Mouse (Mus musculus): ENCODE data around the gene Akr1c14. TPM values are rescaled to one million over a fixed set of nuclear protein-coding genes. Genes with fewer than 3 reads are reported as not detected.

Gene Akr1c14
- total and polyA plus RNA-seq, 2 experiments from 2014 or later: 0.66 to 1.1 TPM

DNA sequence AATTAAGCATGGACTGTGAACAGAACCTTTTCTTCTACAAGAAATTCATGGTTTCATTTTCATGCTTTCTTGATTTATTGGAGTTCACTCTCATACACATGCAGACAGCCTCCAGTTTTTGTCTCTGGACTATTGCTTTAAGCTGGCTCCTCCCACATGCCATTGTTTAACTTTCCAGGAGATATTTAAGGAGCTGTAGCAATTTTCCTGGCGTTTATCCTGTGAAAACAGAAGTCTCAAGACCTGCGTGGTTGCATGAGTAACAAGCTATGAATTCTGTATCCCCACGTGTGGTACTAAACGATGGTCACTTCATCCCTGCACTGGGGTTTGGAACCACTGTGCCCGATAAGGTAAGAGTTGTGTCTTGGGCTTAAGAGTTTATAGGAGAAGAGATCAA, 10.6 kb downstream of the Akr1c14 start:
- no peaks in the 10 kb centered on the region for H3K9me3 ChIP-seq (ENCODE audit: low read length)
- H3K36me3 ChIP-seq (ENCODE audit: insufficient read depth, low read length): no peaks in the 10 kb centered on the region
- H3K27me3 ChIP-seq (ENCODE audit: insufficient read depth, low read length): no peaks in the 10 kb centered on the region
- no peak overlapping the region for H3K9ac ChIP-seq (replicated peaks; ENCODE audit: low read length, poor library complexity, severe bottlenecking)
- H3K4me3 ChIP-seq (ENCODE audit: low read depth, low read length): no peak overlapping the region
- DNase-seq (ENCODE audit: low spot score) (no peak), ATAC-seq (ENCODE audit: low FRiP score) (no peak)
- H3K27ac ChIP-seq (ENCODE audit: low read depth, low read length): no peak overlapping the region
- H3K4me2 ChIP-seq (ENCODE audit: low read depth, low read length, poor library complexity, severe bottlenecking): no peak overlapping the region
- 61% methylated on average over 5 of the region's 5 CpGs for WGBS
- TF ChIP-seq CTCF (IDR thresholded peaks at IDR 0.05): no peak
- H3K4me1 ChIP-seq (ENCODE audit: insufficient read depth, low read length): no peaks in the 10 kb centered on the region

DNA sequence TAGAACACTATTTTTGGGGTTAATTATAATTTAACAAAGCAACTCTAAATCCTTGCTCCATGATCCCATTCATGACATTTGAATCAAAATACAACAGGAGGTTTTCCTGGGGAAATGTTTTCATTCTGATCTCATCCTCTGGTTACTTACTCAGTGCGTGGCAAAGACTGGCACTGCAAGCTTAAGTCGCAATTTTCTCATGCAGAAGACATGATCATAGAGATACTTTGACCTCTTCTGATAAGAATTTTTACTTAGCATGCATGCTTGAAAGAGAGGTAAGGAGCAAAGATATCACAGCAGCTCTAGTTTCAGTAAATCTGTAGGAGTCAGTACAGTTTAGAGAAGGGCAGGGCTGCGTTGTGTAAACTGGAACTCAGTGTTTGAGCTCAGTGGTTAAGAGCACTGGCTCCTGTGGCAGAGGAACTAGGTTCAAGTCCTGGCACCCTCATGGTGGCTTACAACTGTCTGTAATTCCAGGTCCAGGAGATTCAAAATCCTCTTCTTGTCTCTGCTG, 11.5 kb downstream of the Akr1c14 start:
- Histone ChIP-seq H3K9me3 (ENCODE audit: low read length) (no peaks in the 10 kb centered on the region), H3K4me2 (ENCODE audit: low read depth, low read length, poor library complexity, severe bottlenecking) (no peak overlapping the region), H3K36me3 (ENCODE audit: insufficient read depth, low read length) (no peaks in the 10 kb centered on the region), H3K27me3 (ENCODE audit: insufficient read depth, low read length) (no peaks in the 10 kb centered on the region), H3K4me1 (ENCODE audit: insufficient read depth, low read length) (no peaks in the 10 kb centered on the region), H3K9ac (replicated peaks; ENCODE audit: low read length, poor library complexity, severe bottlenecking) (no peak overlapping the region), H3K4me3 (ENCODE audit: low read depth, low read length) (no peak overlapping the region), H3K27ac (ENCODE audit: low read depth, low read length) (no peak overlapping the region)
- whole genome bisulfite sequencing: 58% methylated on average over 3 of the region's 3 CpGs
- no peak for TF ChIP-seq CTCF (IDR thresholded peaks at IDR 0.05)
- no peak for DNase-seq (ENCODE audit: low spot score)
- ATAC-seq (ENCODE audit: low FRiP score): no peak

GRCm38 (mm10) chr13:4076517-4077435, 28.0 kb downstream of the Akr1c14 start:
- DNase-seq (ENCODE audit: low spot score): no peak
- Histone ChIP-seq H3K9me3 (ENCODE audit: low read length) (no peaks in the 10 kb centered on the region), H3K4me3 (ENCODE audit: low read depth, low read length) (no peak overlapping the region), H3K4me2 (ENCODE audit: low read depth, low read length, poor library complexity, severe bottlenecking) (no peak overlapping the region), H3K9ac (replicated peaks; ENCODE audit: low read length, poor library complexity, severe bottlenecking) (no peak overlapping the region), H3K4me1 (ENCODE audit: insufficient read depth, low read length) (no peaks in the 10 kb centered on the region), H3K36me3 (ENCODE audit: insufficient read depth, low read length) (no peaks in the 10 kb centered on the region), H3K27ac (ENCODE audit: low read depth, low read length) (no peak overlapping the region), H3K27me3 (ENCODE audit: insufficient read depth, low read length) (no peaks in the 10 kb centered on the region)
- WGBS: 89% methylated on average over 9 of the region's 9 CpGs
- TF ChIP-seq CTCF (IDR thresholded peaks at IDR 0.05): no peak
- no peak for ATAC-seq (ENCODE audit: low FRiP score)

GRCm38 (mm10) chr13:4079876-4080275, 31.1 kb downstream of the Akr1c14 start:
- Histone ChIP-seq H3K4me1 (ENCODE audit: insufficient read depth, low read length) (no peaks in the 10 kb centered on the region), H3K36me3 (ENCODE audit: insufficient read depth, low read length) (no peaks in the 10 kb centered on the region), H3K9me3 (ENCODE audit: low read length) (no peaks in the 10 kb centered on the region), H3K27me3 (ENCODE audit: insufficient read depth, low read length) (no peaks in the 10 kb centered on the region), H3K4me2 (ENCODE audit: low read depth, low read length, poor library complexity, severe bottlenecking) (no peak overlapping the region), H3K9ac (replicated peaks; ENCODE audit: low read length, poor library complexity, severe bottlenecking) (no peak overlapping the region), H3K4me3 (ENCODE audit: low read depth, low read length) (no peak overlapping the region), H3K27ac (ENCODE audit: low read depth, low read length) (no peak overlapping the region)
- no peak for DNase-seq (ENCODE audit: low spot score)
- ATAC-seq (ENCODE audit: low FRiP score): no peak
- no peak for TF ChIP-seq CTCF (IDR thresholded peaks at IDR 0.05)

DNA sequence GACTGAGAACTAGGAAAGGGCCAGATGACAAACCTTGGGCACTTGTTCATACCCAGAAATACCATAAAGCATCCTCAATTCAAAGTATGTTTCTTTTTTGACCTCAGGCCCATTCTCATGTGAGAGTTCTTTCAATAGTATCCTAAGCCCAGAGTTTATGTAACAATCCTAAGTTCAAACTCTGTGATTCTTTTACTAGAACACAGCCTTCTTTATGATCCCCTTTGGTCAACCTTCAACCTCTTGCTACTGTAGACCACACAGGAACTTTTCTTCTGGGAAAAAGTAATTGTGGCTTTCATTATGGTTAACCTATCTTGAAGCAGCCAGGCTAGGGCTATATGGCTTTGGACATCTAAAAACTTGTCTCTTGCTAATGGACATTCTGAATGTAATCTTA, 52.9 kb downstream of the Akr1c14 start:
- Histone ChIP-seq H3K9ac (replicated peaks; ENCODE audit: low read length, poor library complexity, severe bottlenecking) (no peak overlapping the region), H3K27ac (ENCODE audit: low read depth, low read length) (no peak overlapping the region), H3K4me3 (ENCODE audit: low read depth, low read length) (no peak overlapping the region), H3K4me2 (ENCODE audit: low read depth, low read length, poor library complexity, severe bottlenecking) (no peak overlapping the region), H3K9me3 (ENCODE audit: low read length) (no peaks in the 10 kb centered on the region), H3K36me3 (ENCODE audit: insufficient read depth, low read length) (no peaks in the 10 kb centered on the region), H3K27me3 (ENCODE audit: insufficient read depth, low read length) (no peaks in the 10 kb centered on the region), H3K4me1 (ENCODE audit: insufficient read depth, low read length) (no peaks in the 10 kb centered on the region)
- DNase-seq (ENCODE audit: low spot score) (no peak), ATAC-seq (ENCODE audit: low FRiP score) (no peak)
- no peak for TF ChIP-seq CTCF (IDR thresholded peaks at IDR 0.05)

- TF ChIP-seq CTCF (IDR thresholded peaks at IDR 0.05): no peak
- no peaks in the 10 kb centered on the region for H3K27me3 ChIP-seq (ENCODE audit: insufficient read depth, low read length)
- no peak for ATAC-seq (ENCODE audit: low FRiP score)
These were observed 53.9 kb downstream of the Akr1c14 start for GRCm38 (mm10) chr13:4102721-4103120.

More at GRCm38 (mm10) chr13:4102721-4103120, 53.9 kb downstream of the Akr1c14 start:
- Histone ChIP-seq H3K4me2 (ENCODE audit: low read depth, low read length, poor library complexity, severe bottlenecking) (no peak overlapping the region), H3K36me3 (ENCODE audit: insufficient read depth, low read length) (no peaks in the 10 kb centered on the region), H3K27ac (ENCODE audit: low read depth, low read length) (no peak overlapping the region), H3K4me1 (ENCODE audit: insufficient read depth, low read length) (no peaks in the 10 kb centered on the region), H3K9ac (replicated peaks; ENCODE audit: low read length, poor library complexity, severe bottlenecking) (no peak overlapping the region), H3K4me3 (ENCODE audit: low read depth, low read length) (no peak overlapping the region), H3K9me3 (ENCODE audit: low read length) (no peaks in the 10 kb centered on the region)
- DNase-seq (ENCODE audit: low spot score): no peak

All from midbrain, postnatal 0 days (tissue).